ENCODE assay signal across 8 mouse cellular contexts in genomic region chr13:23622861-23623450, GRCm38 (mm10). TPM values are rescaled to one million over a fixed set of nuclear protein-coding genes. Genes with fewer than 3 reads are reported as not detected.
DNase-seq lines count a peak whose midpoint lies in the region; ATAC-seq and TF ChIP-seq lines count a peak whose summit lies in the region.

No protein-coding gene starts in this region.

- no peak for TF ChIP-seq EP300 in ES-Bruce4 (IDR thresholded peaks at IDR 0.05; ENCODE audit: insufficient read depth, low read depth, low read length)

- no peaks in the 10 kb centered on the region for H3K9me3 ChIP-seq in ES-Bruce4 (replicated peaks; ENCODE audit: control insufficient read depth, insufficient read depth, low read length, poor library complexity, severe bottlenecking)
- H3K9me3 ChIP-seq in embryonic facial prominence, embryonic 14.5 days (ENCODE audit: control insufficient read depth, low read length): no peaks in the 10 kb centered on the region
- H3K9me3 ChIP-seq in hindbrain, embryonic 14.5 days (ENCODE audit: control insufficient read depth, low read length): no peaks in the 10 kb centered on the region
- H3K9me3 ChIP-seq in liver, embryonic 16.5 days (replicated peaks; ENCODE audit: control insufficient read depth, low read length): no peaks in the 10 kb centered on the region
- H3K9me3 ChIP-seq in stomach, embryonic 14.5 days (ENCODE audit: control insufficient read depth, low read depth, low read length): no peaks in the 10 kb centered on the region

- no peak for ATAC-seq in CD4-positive, CD25-positive, alpha-beta regulatory T cell, adult 4 months
- ATAC-seq in embryonic facial prominence, embryonic 14.5 days (ENCODE audit: low read depth): no peak
- no peak for ATAC-seq in hindbrain, embryonic 14.5 days (ENCODE audit: low FRiP score)
- no peak for ATAC-seq in liver, embryonic 16.5 days (ENCODE audit: low read depth)
- ATAC-seq in stomach, embryonic 14.5 days (ENCODE audit: insufficient number of reproducible peaks, insufficient read depth, low FRiP score, low read depth): no peak

- 28% methylated on average over 7 of the region's 7 CpGs for WGBS in embryonic facial prominence, embryonic 14.5 days
- 29% methylated on average over 7 of the region's 7 CpGs for WGBS in hindbrain, embryonic 14.5 days
- 17% methylated on average over 7 of the region's 7 CpGs for whole genome bisulfite sequencing in liver, embryonic 16.5 days (ENCODE audit: insufficient replicate concordance)
- WGBS in stomach, embryonic 14.5 days: 28% methylated on average over 7 of the region's 7 CpGs

- peak; percentile 27 for DNase-seq in CD4-positive, CD25-positive, alpha-beta regulatory T cell, adult 2 months (ENCODE audit: low read depth, low spot score)
- peak; percentile 23 for DNase-seq in embryonic facial prominence, embryonic 14.5 days (ENCODE audit: low spot score)
- peak; percentile 54 for DNase-seq in hindbrain, embryonic 14.5 days (ENCODE audit: low spot score)
- no peak for DNase-seq in yolk sac, embryonic 10.5 days (ENCODE audit: low spot score)

- TF ChIP-seq POLR2A in ES-Bruce4 (IDR thresholded peaks at IDR 0.05; ENCODE audit: insufficient read depth, low read length): no peak

- no peaks in the 10 kb centered on the region for H3K4me1 ChIP-seq in ES-Bruce4 (ENCODE audit: control insufficient read depth, insufficient read depth, low read length)
- H3K4me1 ChIP-seq in embryonic facial prominence, embryonic 14.5 days (ENCODE audit: control insufficient read depth, insufficient read depth, low read length): peaks cover 3% of the 10 kb centered on the region; the same call in 1 of the 2 replicates
- H3K4me1 ChIP-seq in hindbrain, embryonic 14.5 days (replicated peaks; ENCODE audit: control insufficient read depth, insufficient read depth, low read length): peaks cover 15% of the 10 kb centered on the region
- H3K4me1 ChIP-seq in liver, embryonic 16.5 days (ENCODE audit: control insufficient read depth, low read depth, low read length): peaks cover 5% of the 10 kb centered on the region
- H3K4me1 ChIP-seq in stomach, embryonic 14.5 days (ENCODE audit: control insufficient read depth, insufficient read depth, low read length): 0 out of 2 replicates have a peak, but pooled peaks cover 6% of the 10 kb centered on the region

- H3K4me3 ChIP-seq in ES-Bruce4 (ENCODE audit: low read depth, low read length): no peak overlapping the region
- peak overlapping the region; percentile 69 for H3K4me3 ChIP-seq in embryonic facial prominence, embryonic 14.5 days (ENCODE audit: low read depth, low read length)
- peak overlapping the region; percentile 53 for H3K4me3 ChIP-seq in hindbrain, embryonic 14.5 days (replicated peaks; ENCODE audit: low read length)
- H3K4me3 ChIP-seq in liver, embryonic 16.5 days (ENCODE audit: low read depth, low read length): peak overlapping the region; percentile 67
- H3K4me3 ChIP-seq in stomach, embryonic 14.5 days (ENCODE audit: low read depth, low read length): peak overlapping the region; percentile 57

- no peaks in the 10 kb centered on the region; the same call in 1 of the 2 replicates for H3K27me3 ChIP-seq in ES-Bruce4 (ENCODE audit: control insufficient read depth, insufficient read depth, low read length, poor library complexity, severe bottlenecking)
- no peaks in the 10 kb centered on the region for H3K27me3 ChIP-seq in embryonic facial prominence, embryonic 14.5 days (replicated peaks; ENCODE audit: control insufficient read depth, insufficient read depth, low read length)
- H3K27me3 ChIP-seq in hindbrain, embryonic 14.5 days (ENCODE audit: control insufficient read depth, insufficient read depth, low read length): no peaks in the 10 kb centered on the region
- H3K27me3 ChIP-seq in liver, embryonic 16.5 days (ENCODE audit: control insufficient read depth, insufficient read depth, low read depth, low read length): peaks cover 3% of the 10 kb centered on the region
- H3K27me3 ChIP-seq in stomach, embryonic 14.5 days (ENCODE audit: control insufficient read depth, insufficient read depth, low read length): no peaks in the 10 kb centered on the region

- no peak for TF ChIP-seq CTCF in ES-Bruce4 (IDR thresholded peaks at IDR 0.05; ENCODE audit: low read depth, low read length)

- no peaks in the 10 kb centered on the region for H3K36me3 ChIP-seq in ES-Bruce4 (ENCODE audit: control insufficient read depth, insufficient read depth, low read length, poor library complexity, severe bottlenecking)
- H3K36me3 ChIP-seq in embryonic facial prominence, embryonic 14.5 days (ENCODE audit: control insufficient read depth, insufficient read depth, low read length): no peaks in the 10 kb centered on the region
- H3K36me3 ChIP-seq in hindbrain, embryonic 14.5 days (replicated peaks; ENCODE audit: control insufficient read depth, insufficient read depth): no peaks in the 10 kb centered on the region
- no peaks in the 10 kb centered on the region for H3K36me3 ChIP-seq in liver, embryonic 16.5 days (ENCODE audit: control insufficient read depth, insufficient read depth)
- no peaks in the 10 kb centered on the region for H3K36me3 ChIP-seq in stomach, embryonic 14.5 days (ENCODE audit: control insufficient read depth, insufficient read depth, low read length)

- peak overlapping the region; percentile 94 for H3K4me2 ChIP-seq in embryonic facial prominence, embryonic 14.5 days (ENCODE audit: low read depth, low read length)
- H3K4me2 ChIP-seq in hindbrain, embryonic 14.5 days (replicated peaks): peak overlapping the region; percentile 100
- H3K4me2 ChIP-seq in liver, embryonic 16.5 days (ENCODE audit: low read depth, low read length): peak overlapping the region; percentile 91
- peak overlapping the region; percentile 74 for H3K4me2 ChIP-seq in stomach, embryonic 14.5 days (replicated peaks; ENCODE audit: low read depth, low read length)

- H3K9ac ChIP-seq in ES-Bruce4 (ENCODE audit: low read depth, poor library complexity, severe bottlenecking): peak overlapping the region; percentile 79
- H3K9ac ChIP-seq in embryonic facial prominence, embryonic 14.5 days (ENCODE audit: low read depth, low read length): peak overlapping the region; percentile 92
- H3K9ac ChIP-seq in hindbrain, embryonic 14.5 days: peak overlapping the region; percentile 81
- peak overlapping the region; percentile 48 for H3K9ac ChIP-seq in liver, embryonic 16.5 days (ENCODE audit: low read depth, low read length)
- peak overlapping the region; percentile 75 for H3K9ac ChIP-seq in stomach, embryonic 14.5 days (replicated peaks; ENCODE audit: low read depth, low read length)

- H3K27ac ChIP-seq in ES-Bruce4 (ENCODE audit: insufficient read depth, low read length): no peak overlapping the region
- H3K27ac ChIP-seq in embryonic facial prominence, embryonic 14.5 days (replicated peaks; ENCODE audit: low read depth, low read length): peak overlapping the region; percentile 96
- H3K27ac ChIP-seq in hindbrain, embryonic 14.5 days: peak overlapping the region; percentile 94
- peak overlapping the region; percentile 98 for H3K27ac ChIP-seq in liver, embryonic 16.5 days (ENCODE audit: low read length)
- peak overlapping the region; percentile 97 for H3K27ac ChIP-seq in stomach, embryonic 14.5 days (ENCODE audit: low read length)

RNA-seq across cellular contexts. Expression of gene Hist1h1e, which starts 0.6 kb away (rescaled TPM):
- 10 to 100 TPM; 10.6 to 11.3 TPM for polyA plus RNA-seq in CD4-positive, CD25-positive, alpha-beta regulatory T cell, adult 4 months (2017; shearing (Covaris generic))
- polyA plus RNA-seq in ES-Bruce4 (2011; ENCODE audit: insufficient read depth, insufficient read length, low read depth, missing spikeins): 6.9 and 8.4 TPM in 2 replicates
- polyA plus RNA-seq in embryonic facial prominence, embryonic 14.5 days (2014; fragmentation: Nextera tagmentation; extraction: Ambion mirVana): 12.8 and 15.7 TPM in 2 replicates
- polyA plus RNA-seq in hindbrain, embryonic 14.5 days (2014; fragmentation: Nextera tagmentation; extraction: Ambion mirVana): 4.4 and 5.3 TPM in 2 replicates
- 23.6 and 27.8 TPM in 2 replicates for polyA plus RNA-seq in liver, embryonic 16.5 days (2015; fragmentation: Nextera tagmentation; extraction: Ambion mirVana)
- 17.5 and 18.7 TPM in 2 replicates for polyA plus RNA-seq in stomach, embryonic 14.5 days (2014; fragmentation: Nextera tagmentation; extraction: Ambion mirVana)

RNA-seq across cellular contexts. Expression of gene Hist1h2be, which starts 2.0 kb away (rescaled TPM):
- polyA plus RNA-seq in CD4-positive, CD25-positive, alpha-beta regulatory T cell, adult 4 months (2017; shearing (Covaris generic)): 1 to 10 TPM; 3.3 to 4.0 TPM
- polyA plus RNA-seq in ES-Bruce4 (2011; ENCODE audit: insufficient read depth, insufficient read length, low read depth, missing spikeins): 1.8 TPM in 2 replicates
- 1.5 and 2.2 TPM in 2 replicates for polyA plus RNA-seq in embryonic facial prominence, embryonic 14.5 days (2014; fragmentation: Nextera tagmentation; extraction: Ambion mirVana)
- polyA plus RNA-seq in hindbrain, embryonic 14.5 days (2014; fragmentation: Nextera tagmentation; extraction: Ambion mirVana): 0.52 and 1.0 TPM in 2 replicates
- polyA plus RNA-seq in liver, embryonic 16.5 days (2015; fragmentation: Nextera tagmentation; extraction: Ambion mirVana): 1.9 and 2.0 TPM in 2 replicates
- 2.7 and 2.8 TPM in 2 replicates for polyA plus RNA-seq in stomach, embryonic 14.5 days (2014; fragmentation: Nextera tagmentation; extraction: Ambion mirVana)

RNA-seq across cellular contexts. Expression of gene Hist1h4d, which starts 41.6 kb away (rescaled TPM):
- polyA plus RNA-seq in CD4-positive, CD25-positive, alpha-beta regulatory T cell, adult 4 months (2017; shearing (Covaris generic)): 10 to 100 TPM; 20.2 to 22.9 TPM
- polyA plus RNA-seq in ES-Bruce4 (2011; ENCODE audit: insufficient read depth, insufficient read length, low read depth, missing spikeins): 4.3 and 4.8 TPM in 2 replicates
- 74.5 and 84.0 TPM in 2 replicates for polyA plus RNA-seq in embryonic facial prominence, embryonic 14.5 days (2014; fragmentation: Nextera tagmentation; extraction: Ambion mirVana)
- polyA plus RNA-seq in hindbrain, embryonic 14.5 days (2014; fragmentation: Nextera tagmentation; extraction: Ambion mirVana): 29.1 and 37.2 TPM in 2 replicates
- 126 and 155 TPM in 2 replicates for polyA plus RNA-seq in liver, embryonic 16.5 days (2015; fragmentation: Nextera tagmentation; extraction: Ambion mirVana)
- 99.6 and 119 TPM in 2 replicates for polyA plus RNA-seq in stomach, embryonic 14.5 days (2014; fragmentation: Nextera tagmentation; extraction: Ambion mirVana)

RNA-seq across cellular contexts. Expression of gene Hist1h3d, which starts 47.4 kb away (rescaled TPM):
- polyA plus RNA-seq in CD4-positive, CD25-positive, alpha-beta regulatory T cell, adult 4 months (2017; shearing (Covaris generic)): not detected
- polyA plus RNA-seq in ES-Bruce4 (2011; ENCODE audit: insufficient read depth, insufficient read length, low read depth, missing spikeins): 3.2 and 4.7 TPM in 2 replicates
- polyA plus RNA-seq in embryonic facial prominence, embryonic 14.5 days (2014; fragmentation: Nextera tagmentation; extraction: Ambion mirVana): 5.2 and 7.2 TPM in 2 replicates
- polyA plus RNA-seq in hindbrain, embryonic 14.5 days (2014; fragmentation: Nextera tagmentation; extraction: Ambion mirVana): 1.4 and 2.2 TPM in 2 replicates
- 6.6 and 7.7 TPM in 2 replicates for polyA plus RNA-seq in liver, embryonic 16.5 days (2015; fragmentation: Nextera tagmentation; extraction: Ambion mirVana)
- 11.2 and 16.2 TPM in 2 replicates for polyA plus RNA-seq in stomach, embryonic 14.5 days (2014; fragmentation: Nextera tagmentation; extraction: Ambion mirVana)

RNA-seq across cellular contexts. Expression of gene Hist1h2ad, which starts 48.8 kb away (rescaled TPM):
- polyA plus RNA-seq in CD4-positive, CD25-positive, alpha-beta regulatory T cell, adult 4 months (2017; shearing (Covaris generic)): under 1 TPM in 1 of 2 experiments, not detected in 1; 0.96 TPM
- polyA plus RNA-seq in ES-Bruce4 (2011; ENCODE audit: insufficient read depth, insufficient read length, low read depth, missing spikeins): 2.0 TPM in 1 of 2 replicates, not detected in the other
- 1.6 and 2.8 TPM in 2 replicates for polyA plus RNA-seq in embryonic facial prominence, embryonic 14.5 days (2014; fragmentation: Nextera tagmentation; extraction: Ambion mirVana)
- polyA plus RNA-seq in hindbrain, embryonic 14.5 days (2014; fragmentation: Nextera tagmentation; extraction: Ambion mirVana): 0.77 TPM in 1 of 2 replicates, not detected in the other
- 2.2 and 3.8 TPM in 2 replicates for polyA plus RNA-seq in liver, embryonic 16.5 days (2015; fragmentation: Nextera tagmentation; extraction: Ambion mirVana)
- polyA plus RNA-seq in stomach, embryonic 14.5 days (2014; fragmentation: Nextera tagmentation; extraction: Ambion mirVana): 4.1 and 6.2 TPM in 2 replicates
